Mouse (Mus musculus): ENCODE results near the gene Arhgef15. TPM values are rescaled to one million over a fixed set of nuclear protein-coding genes. Genes with fewer than 3 reads are reported as not detected.
"Not testable (repeated sequence)": the region's sequence is repeated elsewhere in the genome, so short reads cannot be mapped to it uniquely, and the experiment has no call there.

Arhgef15 gene
- 1.9 and 4.5 TPM in 2 replicates for polyA plus RNA-seq (2011; ENCODE audit: insufficient read depth, insufficient read length, low replicate concordance, missing spikeins)

GRCm38 (mm10) chr11:68957308-68957707, at the start of gene Arhgef15:
Gene Arhgef15 (minus strand): TSS chr11:68957480.
- no peak within 1 kb of the TSS for H3K27ac ChIP-seq (ENCODE audit: control insufficient read depth, insufficient read depth, low read depth, low read length, poor library complexity)
- H3K4me1 ChIP-seq (ENCODE audit: control insufficient read depth, insufficient read depth, low read length), result peaks cover 4% of the 10 kb centered on the region
- WGBS, result 80% methylated on average over 8 of the region's 8 CpGs
- TF ChIP-seq POLR2A (IDR thresholded peaks at IDR 0.05; ENCODE audit: borderline replicate concordance, control insufficient read depth, low read depth, low read length) (no peak), CTCF (IDR thresholded peaks at IDR 0.05; ENCODE audit: control insufficient read depth, insufficient read depth, low read length) (no peak)
- no peak within 1 kb of the TSS for H3K4me3 ChIP-seq (replicated peaks; ENCODE audit: control insufficient read depth, low read depth, low read length)

GRCm38 (mm10) chr11:69006575-69006974, 49.3 kb upstream of the Arhgef15 start:
- H3K4me1 ChIP-seq (ENCODE audit: control insufficient read depth, insufficient read depth, low read length); H3K4me3 ChIP-seq (replicated peaks; ENCODE audit: control insufficient read depth, low read depth, low read length); H3K27ac ChIP-seq (ENCODE audit: control insufficient read depth, insufficient read depth, low read depth, low read length, poor library complexity): not testable (repeated sequence)

- peak overlapping the region; percentile 72 for H3K27ac ChIP-seq (ENCODE audit: control insufficient read depth, insufficient read depth, low read depth, low read length, poor library complexity)
- WGBS, result 63% methylated on average over 7 of the region's 7 CpGs
- no peak overlapping the region for H3K4me3 ChIP-seq (replicated peaks; ENCODE audit: control insufficient read depth, low read depth, low read length)
- TF ChIP-seq POLR2A (IDR thresholded peaks at IDR 0.05; ENCODE audit: borderline replicate concordance, control insufficient read depth, low read depth, low read length) (no peak), CTCF (IDR thresholded peaks at IDR 0.05; ENCODE audit: control insufficient read depth, insufficient read depth, low read length) (no peak)
- H3K4me1 ChIP-seq (ENCODE audit: control insufficient read depth, insufficient read depth, low read length), result no peaks in the 10 kb centered on the region; the same call in 1 of the 2 replicates
Measured at GRCm38 (mm10) chr11:69005193-69005592, 47.9 kb upstream of the Arhgef15 start.

GRCm38 (mm10) chr11:69003592-69003991, 46.3 kb upstream of the Arhgef15 start:
- 64% methylated on average over 4 of the region's 4 CpGs for WGBS
- Histone ChIP-seq H3K4me3 (replicated peaks; ENCODE audit: control insufficient read depth, low read depth, low read length) (no peak overlapping the region), H3K4me1 (ENCODE audit: control insufficient read depth, insufficient read depth, low read length) (no peaks in the 10 kb centered on the region; the same call in 1 of the 2 replicates), H3K27ac (ENCODE audit: control insufficient read depth, insufficient read depth, low read depth, low read length, poor library complexity) (no peak overlapping the region)
- TF ChIP-seq POLR2A (IDR thresholded peaks at IDR 0.05; ENCODE audit: borderline replicate concordance, control insufficient read depth, low read depth, low read length) (no peak), CTCF (IDR thresholded peaks at IDR 0.05; ENCODE audit: control insufficient read depth, insufficient read depth, low read length) (no peak)

- not testable (repeated sequence) for H3K4me1 ChIP-seq (ENCODE audit: control insufficient read depth, insufficient read depth, low read length); H3K27ac ChIP-seq (ENCODE audit: control insufficient read depth, insufficient read depth, low read depth, low read length, poor library complexity); H3K4me3 ChIP-seq (replicated peaks; ENCODE audit: control insufficient read depth, low read depth, low read length)
- 92% methylated on average over 4 of the region's 4 CpGs for WGBS
Measured at GRCm38 (mm10) chr11:69002782-69003181, 45.5 kb upstream of the Arhgef15 start.

- Histone ChIP-seq H3K4me3 (replicated peaks; ENCODE audit: control insufficient read depth, low read depth, low read length) (no peak overlapping the region), H3K4me1 (ENCODE audit: control insufficient read depth, insufficient read depth, low read length) (no peaks in the 10 kb centered on the region), H3K27ac (ENCODE audit: control insufficient read depth, insufficient read depth, low read depth, low read length, poor library complexity) (no peak overlapping the region)
- WGBS, result 66% methylated on average over 4 of the region's 4 CpGs
- TF ChIP-seq CTCF (IDR thresholded peaks at IDR 0.05; ENCODE audit: control insufficient read depth, insufficient read depth, low read length) (no peak), POLR2A (IDR thresholded peaks at IDR 0.05; ENCODE audit: borderline replicate concordance, control insufficient read depth, low read depth, low read length) (no peak)
Measured at GRCm38 (mm10) chr11:68997080-68997479, 39.8 kb upstream of the Arhgef15 start.

GRCm38 (mm10) chr11:68994377-68994776, 37.1 kb upstream of the Arhgef15 start:
- H3K4me1 ChIP-seq (ENCODE audit: control insufficient read depth, insufficient read depth, low read length), result no peaks in the 10 kb centered on the region
- WGBS, result 90% methylated on average over 3 of the region's 3 CpGs
- H3K27ac ChIP-seq (ENCODE audit: control insufficient read depth, insufficient read depth, low read depth, low read length, poor library complexity), result no peak overlapping the region
- TF ChIP-seq CTCF (IDR thresholded peaks at IDR 0.05; ENCODE audit: control insufficient read depth, insufficient read depth, low read length) (no peak), POLR2A (IDR thresholded peaks at IDR 0.05; ENCODE audit: borderline replicate concordance, control insufficient read depth, low read depth, low read length) (no peak)
- no peak overlapping the region for H3K4me3 ChIP-seq (replicated peaks; ENCODE audit: control insufficient read depth, low read depth, low read length)

GRCm38 (mm10) chr11:68993122-68993521, 35.8 kb upstream of the Arhgef15 start:
- no peaks in the 10 kb centered on the region for H3K4me1 ChIP-seq (ENCODE audit: control insufficient read depth, insufficient read depth, low read length)
- WGBS, result 91% methylated on average over 7 of the region's 7 CpGs
- no peak overlapping the region for H3K27ac ChIP-seq (ENCODE audit: control insufficient read depth, insufficient read depth, low read depth, low read length, poor library complexity)
- no peak overlapping the region for H3K4me3 ChIP-seq (replicated peaks; ENCODE audit: control insufficient read depth, low read depth, low read length)
- TF ChIP-seq POLR2A (IDR thresholded peaks at IDR 0.05; ENCODE audit: borderline replicate concordance, control insufficient read depth, low read depth, low read length) (no peak), CTCF (IDR thresholded peaks at IDR 0.05; ENCODE audit: control insufficient read depth, insufficient read depth, low read length) (no peak)

- 94% methylated on average over 17 of the region's 17 CpGs for WGBS
- Histone ChIP-seq H3K27ac (ENCODE audit: control insufficient read depth, insufficient read depth, low read depth, low read length, poor library complexity) (no peak overlapping the region), H3K4me3 (replicated peaks; ENCODE audit: control insufficient read depth, low read depth, low read length) (no peak overlapping the region), H3K4me1 (ENCODE audit: control insufficient read depth, insufficient read depth, low read length) (no peaks in the 10 kb centered on the region)
- no peak for TF ChIP-seq POLR2A (IDR thresholded peaks at IDR 0.05; ENCODE audit: borderline replicate concordance, control insufficient read depth, low read depth, low read length)
- TF ChIP-seq CTCF (IDR thresholded peaks at IDR 0.05; ENCODE audit: control insufficient read depth, insufficient read depth, low read length), result no peak
Measured at GRCm38 (mm10) chr11:68988341-68988740, 31.1 kb upstream of the Arhgef15 start.

All from bone marrow, adult 2 months (tissue).